Mouse (Mus musculus) cerebellum, adult 9-10 months (tissue): ENCODE results near the gene Slc35f6.
"Not testable (repeated sequence)": the region's sequence is repeated elsewhere in the genome, so short reads cannot be mapped to it uniquely, and the experiment has no call there.

Experiments used
- DNase-seq: peaks from one replicate; pipeline ENCODE4 v3.0.0; 2022

The Slc35f6 gene

GRCm38 (mm10) chr5:30660813-30661212 is 13.1 kb downstream of the Slc35f6 start:
- DNase-seq, result no peak

- no peak for DNase-seq
These were observed 17.6 kb downstream of the Slc35f6 start for GRCm38 (mm10) chr5:30665360-30665759.

GRCm38 (mm10) chr5:30665968-30666367 is 18.2 kb downstream of the Slc35f6 start:
- no peak for DNase-seq

GRCm38 (mm10) chr5:30666391-30667195 is 18.9 kb downstream of the Slc35f6 start, which contains the start of gene Cenpa:
Gene Cenpa (plus strand): TSS chr5:30666777.
- DNase-seq, result peak; percentile 97

GRCm38 (mm10) chr5:30667215-30667614 is 19.5 kb downstream of the Slc35f6 start:
- no peak for DNase-seq

GRCm38 (mm10) chr5:30667686-30668085 is 20.0 kb downstream of the Slc35f6 start:
- DNase-seq, result no peak

- DNase-seq, result no peak
These were observed 21.1 kb downstream of the Slc35f6 start for GRCm38 (mm10) chr5:30668637-30669495.

GRCm38 (mm10) chr5:30669496-30669830 is 21.7 kb downstream of the Slc35f6 start:
- DNase-seq, result no peak

GRCm38 (mm10) chr5:30670091-30670490 is 22.4 kb downstream of the Slc35f6 start:
- DNase-seq, result no peak

- no peak for DNase-seq
These were observed 26.3 kb downstream of the Slc35f6 start for GRCm38 (mm10) chr5:30674001-30674400.

- no peak for DNase-seq
These were observed 29.1 kb downstream of the Slc35f6 start for GRCm38 (mm10) chr5:30676800-30677199.

GRCm38 (mm10) chr5:30678069-30678468 is 30.3 kb downstream of the Slc35f6 start:
- DNase-seq, result not testable (repeated sequence)

- DNase-seq, result no peak
These were observed 31.1 kb downstream of the Slc35f6 start for GRCm38 (mm10) chr5:30678722-30679296.

- no peak for DNase-seq
These were observed 31.9 kb downstream of the Slc35f6 start for GRCm38 (mm10) chr5:30679593-30679992.

- no peak for DNase-seq
These were observed 34.2 kb downstream of the Slc35f6 start for GRCm38 (mm10) chr5:30681970-30682369.

GRCm38 (mm10) chr5:30682967-30683600 is 35.4 kb downstream of the Slc35f6 start:
- no peak for DNase-seq

GRCm38 (mm10) chr5:30683993-30684392 is 36.3 kb downstream of the Slc35f6 start:
- DNase-seq, result no peak

- no peak for DNase-seq
These were observed 39.0 kb downstream of the Slc35f6 start for GRCm38 (mm10) chr5:30686781-30687180.

- no peak for DNase-seq
These were observed 52.7 kb downstream of the Slc35f6 start for GRCm38 (mm10) chr5:30700361-30701000.

GRCm38 (mm10) chr5:30701373-30701772 is 53.6 kb downstream of the Slc35f6 start:
- DNase-seq, result not testable (repeated sequence)

GRCm38 (mm10) chr5:30701866-30702265 is 54.1 kb downstream of the Slc35f6 start:
- no peak for DNase-seq
